Mouse (Mus musculus) liver, adult 2 months (tissue): ENCODE results near the gene Iqsec3. TPM values are rescaled to one million over a fixed set of nuclear protein-coding genes. Genes with fewer than 3 reads are reported as not detected.

Source experiments
- DNase-seq: peaks from one replicate; pipeline ENCODE4 v3.0.0-alpha.2; 2011; ENCODE audit warnings: low read depth, low spot score; ENCODE audit errors: extremely low read depth
- H3K27ac ChIP-seq: fragments of 200-500 bp; replicated peaks from 2 replicates; pipeline ENCODE4 v1.5.1; 2012; ENCODE audit warnings: low read depth, mild to moderate bottlenecking, control low read depth, inconsistent platforms, low read length; ENCODE audit not compliant: insufficient read depth
- H3K27me3 ChIP-seq: fragments of 200-500 bp; 2 replicates; pipeline ENCODE4 v1.6.1; 2012; ENCODE audit warnings: mild to moderate bottlenecking, moderate library complexity, low read length, inconsistent platforms; ENCODE audit not compliant: control insufficient read depth, insufficient read depth
- H3K36me3 ChIP-seq: fragments of 200-500 bp; 2 replicates; pipeline ENCODE4 v1.6.1; 2012; ENCODE audit warnings: low read length, inconsistent platforms; ENCODE audit not compliant: control insufficient read depth, insufficient read depth
- H3K4me1 ChIP-seq: fragments of 200-500 bp; 2 replicates; pipeline ENCODE4 v1.6.1; 2011; ENCODE audit warnings: low read length; ENCODE audit not compliant: control insufficient read depth, insufficient read depth
- H3K4me3 ChIP-seq: fragments of 200-500 bp; 2 replicates; pipeline ENCODE4 v1.5.1; 2011; ENCODE audit warnings: low read depth, mild to moderate bottlenecking, control low read depth, low read length, moderate library complexity; ENCODE audit not compliant: insufficient read depth
- H3K79me2 ChIP-seq: fragments of 200-500 bp; 2 replicates; pipeline ENCODE4 v1.6.1; 2012; ENCODE audit warnings: inconsistent platforms, mild to moderate bottlenecking, low read length, moderate library complexity; ENCODE audit not compliant: control insufficient read depth, insufficient read depth
- H3K9ac ChIP-seq: fragments of 200-500 bp; 2 replicates; pipeline ENCODE4 v1.6.1; 2012; ENCODE audit warnings: low read depth, mild to moderate bottlenecking, control low read depth, inconsistent platforms, low read length
- CTCF ChIP-seq: fragments of 200-500 bp; IDR thresholded peaks from 2 replicates; pipeline ENCODE4 v1.5.1; 2011; ENCODE audit warnings: low read depth, low read length, control low read depth
- POLR2A ChIP-seq: fragments of 200-500 bp; IDR thresholded peaks from 2 replicates; pipeline ENCODE4 v1.6.1; 2011; ENCODE audit warnings: low read length, control low read depth; ENCODE audit not compliant: insufficient read depth; ENCODE audit errors: extremely low read depth
- WGBS: fragments of 180-500 bp; shearing (Covaris S2); methylation state at CpG from one replicate; pipeline ENCODE4 v1.1.7; 2018; 5-methylcytosine and 5-hydroxymethylcytosine counted together
- polyA plus RNA-seq: library from polyadenylated mRNA; depleted of rRNA; stranded (reverse); fragments of >200 nt; gene quantifications from 2 replicates; pipeline ENCODE4 v1.2.3, GENCODE M21; 2012; rRNA removed
- total RNA-seq: library from RNA; depleted of rRNA; stranded (reverse); fragments of >200 nt; gene quantifications from 2 replicates; pipeline ENCODE4 v1.2.3, GENCODE M21; 2014; rRNA removed

Gene Iqsec3
- total RNA-seq (under 0.01 TPM in 1 of 2 replicates, not detected in the other), polyA plus RNA-seq (not detected in 2 replicates)

DNA sequence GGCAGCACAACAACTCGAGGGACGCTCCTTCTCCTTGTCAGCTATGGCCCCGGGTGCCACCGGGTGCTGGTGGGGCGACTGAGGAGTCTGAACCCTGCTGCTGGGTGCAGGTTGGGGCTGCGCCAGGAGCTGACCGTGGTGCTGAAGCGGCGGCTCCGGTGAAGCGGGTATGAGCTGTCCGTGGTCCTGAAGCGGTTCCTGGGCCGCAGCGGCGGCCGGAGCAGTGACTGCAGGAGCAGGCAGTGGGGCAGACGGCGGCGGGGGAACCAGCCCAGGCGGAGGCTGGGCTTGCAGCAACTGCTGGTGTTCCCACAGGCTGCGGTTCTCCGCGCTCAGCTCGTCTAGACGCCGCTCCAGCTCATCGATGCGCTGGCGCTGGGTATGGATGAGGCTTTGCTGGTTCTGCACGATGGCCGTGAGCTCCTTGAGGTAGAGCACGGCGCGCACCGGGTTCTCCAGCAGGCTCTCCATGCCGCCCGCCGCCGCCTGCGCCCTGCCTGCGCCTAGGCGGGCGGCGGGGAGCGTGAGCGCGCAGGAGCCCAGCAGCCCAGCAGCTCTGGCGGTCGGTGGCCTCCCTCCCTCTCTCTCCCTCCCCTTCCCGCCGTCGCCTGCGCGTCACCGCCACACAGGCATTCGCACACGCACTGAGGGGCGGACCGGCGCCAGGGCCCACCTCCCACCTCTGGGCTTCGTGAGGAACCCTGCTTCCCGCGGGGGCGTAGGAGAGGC, at the start of gene Iqsec3:
Gene Iqsec3, minus strand, starts transcription at position 586 of the 729 bp plus-strand sequence.
- Histone ChIP-seq H3K9ac (no peak within 1 kb of the TSS), H3K4me3 (no peak within 1 kb of the TSS), H3K27me3 (0 out of 2 replicates have a peak, but pooled peaks cover 5% of the 10 kb centered on the region), H3K79me2 (no peaks in the 10 kb centered on the region), H3K36me3 (no peaks in the 10 kb centered on the region), H3K27ac (no peak within 1 kb of the TSS), H3K4me1 (no peaks in the 10 kb centered on the region)
- DNase-seq: peak; percentile 28
- WGBS: 3% methylated on average over 63 of the region's 65 CpGs
- TF ChIP-seq POLR2A: no peak
- 0 out of 2 replicates have a peak, but pooled peaks have one; percentile 29 for TF ChIP-seq CTCF

DNA sequence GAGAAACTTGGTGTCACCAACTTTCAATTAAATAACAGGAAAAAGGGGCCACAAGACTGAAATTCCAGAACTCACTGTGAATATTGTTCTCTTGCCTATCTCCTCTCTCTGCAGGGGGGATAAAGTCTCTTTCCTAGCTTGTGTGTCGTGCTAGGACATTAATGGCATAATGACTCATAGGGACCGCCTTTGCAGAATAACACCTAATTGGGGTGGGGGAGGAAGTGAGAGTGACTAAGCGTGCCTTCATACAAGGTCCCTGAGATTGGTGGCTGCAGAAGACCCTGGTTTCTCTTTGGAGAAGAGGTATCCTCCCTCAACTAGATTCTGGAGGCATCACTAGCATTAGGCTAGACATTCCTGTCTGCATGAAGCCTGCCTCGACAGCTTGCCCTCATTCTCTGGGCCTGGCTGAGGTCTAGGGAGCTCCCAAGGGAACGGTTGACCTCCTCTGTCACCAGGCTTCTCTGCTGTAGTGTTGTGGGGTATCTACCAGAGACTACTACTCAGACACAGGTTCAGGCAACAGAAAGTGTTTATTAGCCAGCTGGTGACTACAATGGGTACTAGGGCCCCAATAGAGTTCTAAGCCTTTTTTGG, 48.7 kb upstream of the Iqsec3 start:
- H3K79me2 ChIP-seq: no peaks in the 10 kb centered on the region
- H3K4me1 ChIP-seq: no peaks in the 10 kb centered on the region
- no peak overlapping the region for H3K4me3 ChIP-seq
- no peak overlapping the region for H3K27ac ChIP-seq
- no peaks in the 10 kb centered on the region for H3K27me3 ChIP-seq
- TF ChIP-seq CTCF: no peak
- TF ChIP-seq POLR2A: no peak
- no peak overlapping the region for H3K9ac ChIP-seq
- 77% methylated on average over 5 of the region's 5 CpGs for WGBS
- DNase-seq: no peak
- H3K36me3 ChIP-seq: no peaks in the 10 kb centered on the region

DNA sequence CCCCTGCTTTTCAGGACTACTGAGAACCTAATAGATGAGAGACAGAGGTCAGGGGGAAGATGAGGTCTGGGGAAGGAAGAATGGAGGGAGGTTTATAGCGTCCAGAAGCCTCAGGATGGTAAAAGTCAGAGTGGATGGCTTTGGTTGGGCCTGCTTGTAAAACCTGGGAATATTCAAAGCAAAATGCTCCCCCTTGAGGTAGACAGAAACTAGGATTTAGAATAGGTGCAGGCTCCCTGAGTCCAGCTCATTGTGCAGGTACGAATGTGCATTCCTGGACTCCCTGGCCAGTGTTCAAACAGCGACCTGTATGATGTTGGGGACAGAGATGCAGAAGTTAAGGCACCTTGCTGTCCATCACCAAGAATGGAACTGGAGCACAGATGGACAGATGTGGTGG, 47.6 kb upstream of the Iqsec3 start:
- 73% methylated on average over 3 of the region's 3 CpGs for WGBS
- DNase-seq: no peak
- no peaks in the 10 kb centered on the region for H3K36me3 ChIP-seq
- no peaks in the 10 kb centered on the region for H3K4me1 ChIP-seq
- no peaks in the 10 kb centered on the region for H3K79me2 ChIP-seq
- H3K4me3 ChIP-seq: no peak overlapping the region
- no peaks in the 10 kb centered on the region for H3K27me3 ChIP-seq
- TF ChIP-seq POLR2A (no peak), CTCF (no peak)
- no peak overlapping the region for H3K27ac ChIP-seq
- no peak overlapping the region for H3K9ac ChIP-seq

DNA sequence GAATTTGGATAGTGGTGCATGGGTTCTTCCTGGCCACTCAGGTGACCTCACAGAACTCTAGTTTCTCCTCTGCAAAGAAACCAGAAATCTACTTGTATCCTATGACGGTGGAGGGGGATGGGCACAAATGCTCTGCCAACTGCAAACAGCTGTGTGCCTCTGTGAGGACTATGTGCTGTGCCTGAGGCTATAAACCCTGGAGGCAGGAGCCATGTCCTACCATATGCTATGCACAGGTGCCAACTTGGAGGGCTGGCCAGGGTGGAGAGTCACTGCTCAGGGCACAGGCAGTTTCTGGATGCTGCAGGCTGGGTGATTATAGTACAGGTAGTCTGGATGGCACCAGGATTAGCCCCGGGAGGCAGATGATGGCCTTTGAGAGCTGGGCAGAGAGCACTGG, 46.4 kb upstream of the Iqsec3 start:
- H3K27ac ChIP-seq: no peak overlapping the region
- H3K27me3 ChIP-seq: no peaks in the 10 kb centered on the region
- WGBS: 84% methylated on average over 2 of the region's 2 CpGs
- H3K4me1 ChIP-seq: no peaks in the 10 kb centered on the region
- no peak overlapping the region for H3K9ac ChIP-seq
- no peaks in the 10 kb centered on the region for H3K36me3 ChIP-seq
- no peaks in the 10 kb centered on the region for H3K79me2 ChIP-seq
- DNase-seq: no peak
- H3K4me3 ChIP-seq: no peak overlapping the region
- no peak for TF ChIP-seq CTCF

DNA sequence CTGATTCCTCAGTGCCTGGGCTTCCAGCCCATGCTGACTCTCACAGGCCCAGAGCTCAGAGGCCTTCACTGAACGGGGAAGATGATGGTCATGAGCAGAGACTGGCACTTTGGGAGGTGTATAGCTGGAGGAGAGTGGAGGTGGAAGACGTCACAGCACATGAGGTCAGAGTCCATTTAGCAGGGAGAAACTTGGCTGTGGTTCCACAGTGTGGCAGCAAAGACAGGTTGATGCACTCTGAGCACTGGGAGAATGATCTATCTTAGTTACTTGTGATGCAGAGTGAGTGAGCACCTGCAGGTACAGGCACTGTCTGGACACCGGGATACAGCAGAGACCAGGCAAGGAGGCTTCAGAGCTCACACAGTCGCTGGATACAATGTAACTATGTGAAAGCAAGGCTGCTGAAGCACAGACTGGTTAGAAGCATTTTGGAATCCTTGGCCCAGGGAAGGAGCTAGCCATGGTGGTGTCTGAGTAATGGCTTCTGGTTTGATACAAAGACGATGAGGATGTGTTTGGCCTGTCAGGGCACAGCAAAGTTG, 45.9 kb upstream of the Iqsec3 start:
- TF ChIP-seq CTCF: no peak
- TF ChIP-seq POLR2A: no peak
- DNase-seq: peak; percentile 51
- no peak overlapping the region for H3K4me3 ChIP-seq

DNA sequence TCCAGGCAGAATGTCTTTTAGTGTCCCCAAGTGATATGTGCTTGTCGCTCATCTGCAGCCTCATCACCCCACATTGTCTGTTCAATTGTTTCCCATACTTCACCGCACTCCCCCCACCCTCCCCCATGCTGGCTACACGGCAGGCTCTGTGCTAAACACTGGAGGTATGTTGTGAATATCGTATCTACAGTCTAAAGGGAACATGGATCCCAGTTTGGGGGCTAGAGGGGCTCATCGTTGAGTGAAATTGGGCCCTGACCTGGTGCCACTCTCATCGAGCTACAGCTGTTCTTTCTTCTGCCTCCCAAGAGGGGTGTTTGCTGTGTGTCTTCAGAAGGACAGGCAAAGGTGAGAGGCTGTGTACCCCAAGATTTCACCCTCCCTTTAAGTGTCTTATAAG, 44.2 kb upstream of the Iqsec3 start:
- Histone ChIP-seq H3K27me3 (no peaks in the 10 kb centered on the region), H3K9ac (no peak overlapping the region), H3K36me3 (no peaks in the 10 kb centered on the region), H3K79me2 (no peaks in the 10 kb centered on the region), H3K4me3 (no peak overlapping the region), H3K4me1 (no peaks in the 10 kb centered on the region), H3K27ac (no peak overlapping the region)
- TF ChIP-seq POLR2A (no peak), CTCF (no peak)
- WGBS: 85% methylated on average over 6 of the region's 6 CpGs
- DNase-seq: no peak

More for the DNA sequence above, 45.9 kb upstream of the Iqsec3 start:
- H3K4me1 ChIP-seq: no peaks in the 10 kb centered on the region
- no peaks in the 10 kb centered on the region for H3K36me3 ChIP-seq
- H3K79me2 ChIP-seq: no peaks in the 10 kb centered on the region
- WGBS: 49% methylated on average over 5 of the region's 5 CpGs
- H3K27me3 ChIP-seq: no peaks in the 10 kb centered on the region
- no peak overlapping the region for H3K27ac ChIP-seq
- H3K9ac ChIP-seq: no peak overlapping the region
